Mouse (Mus musculus): Measurements from ENCODE around the gene Rnf149. TPM values are rescaled to one million over a fixed set of nuclear protein-coding genes. Genes with fewer than 3 reads are reported as not detected.

The Rnf149 gene
- polyA plus RNA-seq, 1 experiment from 2014 or later: 14.5 TPM

DNA sequence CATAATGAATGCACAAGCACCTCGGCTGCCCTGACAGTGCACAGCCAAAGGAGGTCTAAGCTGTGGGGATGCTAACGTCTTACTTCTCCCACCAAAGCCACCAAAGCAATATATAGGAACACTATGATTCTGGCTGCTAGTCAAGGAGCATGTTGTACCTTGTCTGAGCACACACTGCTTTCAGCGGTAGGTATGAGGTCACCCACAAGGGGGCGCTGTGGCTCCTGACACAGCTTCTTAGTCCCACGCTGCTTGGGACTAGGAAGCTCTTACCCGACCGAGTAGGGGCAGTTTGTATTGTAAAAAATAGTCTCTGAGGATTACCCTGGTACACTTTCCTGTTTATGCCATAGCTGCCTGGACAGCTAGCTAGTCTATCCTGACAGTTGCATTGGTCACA is 49.8 kb downstream of the Rnf149 start:
- Histone ChIP-seq H3K36me3 (no peaks in the 10 kb centered on the region), H3K27ac (replicated peaks) (no peak overlapping the region), H3K9me3 (no peaks in the 10 kb centered on the region), H3K9ac (0 out of 2 replicates have a peak overlapping the region, but pooled peaks have one; percentile 14), H3K4me2 (no peak overlapping the region), H3K27me3 (replicated peaks) (no peaks in the 10 kb centered on the region), H3K4me3 (no peak overlapping the region), H3K4me1 (0 out of 2 replicates have a peak, but pooled peaks cover 3% of the 10 kb centered on the region)
- ATAC-seq (ENCODE audit: extremely low read depth, insufficient number of reproducible peaks, low FRiP score, low TSS enrichment): no peak
- WGBS: 13% methylated on average over 7 of the region's 7 CpGs

DNA sequence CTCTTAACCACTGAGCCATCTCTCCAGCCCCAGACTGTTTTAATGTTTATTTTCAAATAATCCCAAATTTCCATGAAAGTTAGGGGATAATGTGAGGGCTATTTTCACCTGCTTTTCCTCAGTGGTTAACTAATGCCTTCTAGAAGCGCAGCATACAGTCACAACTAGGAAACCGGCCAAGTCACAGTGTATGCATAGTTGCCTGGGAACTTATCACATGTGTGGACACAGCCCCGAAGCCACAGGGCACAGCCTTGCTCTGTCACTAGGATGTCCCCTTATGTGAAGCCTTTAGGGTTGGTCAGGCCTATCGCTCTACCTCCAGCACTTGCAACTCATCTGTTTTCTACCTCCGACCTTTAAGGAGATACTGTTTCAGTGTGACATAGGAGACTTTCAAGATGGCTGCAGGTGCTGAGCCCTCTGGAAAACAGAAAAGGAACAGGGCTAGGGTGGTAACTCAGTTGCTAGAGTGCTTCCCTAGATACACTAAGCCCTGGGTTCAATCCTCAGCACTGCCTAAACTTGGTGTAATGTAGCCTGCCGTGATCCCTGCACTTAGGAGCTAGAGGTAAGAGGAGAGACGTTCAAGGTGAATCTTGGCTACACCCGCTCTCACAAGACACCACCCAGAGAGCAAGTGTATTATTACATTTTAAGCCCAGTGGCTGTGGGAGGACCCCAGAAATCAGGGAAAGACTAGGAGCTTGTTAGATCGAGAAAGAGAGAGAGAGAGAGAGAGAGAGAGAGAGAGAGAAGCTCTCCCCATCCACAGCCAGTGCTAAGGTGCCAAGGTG is 50.6 kb downstream of the Rnf149 start:
- Histone ChIP-seq H3K4me3 (no peak overlapping the region), H3K9me3 (no peaks in the 10 kb centered on the region), H3K27ac (replicated peaks) (no peak overlapping the region), H3K4me2 (no peak overlapping the region), H3K9ac (no peak overlapping the region), H3K36me3 (no peaks in the 10 kb centered on the region), H3K27me3 (replicated peaks) (no peaks in the 10 kb centered on the region), H3K4me1 (0 out of 2 replicates have a peak, but pooled peaks cover 3% of the 10 kb centered on the region)
- ATAC-seq (ENCODE audit: extremely low read depth, insufficient number of reproducible peaks, low FRiP score, low TSS enrichment): no peak
- WGBS: 72% methylated on average over 9 of the region's 9 CpGs

DNA sequence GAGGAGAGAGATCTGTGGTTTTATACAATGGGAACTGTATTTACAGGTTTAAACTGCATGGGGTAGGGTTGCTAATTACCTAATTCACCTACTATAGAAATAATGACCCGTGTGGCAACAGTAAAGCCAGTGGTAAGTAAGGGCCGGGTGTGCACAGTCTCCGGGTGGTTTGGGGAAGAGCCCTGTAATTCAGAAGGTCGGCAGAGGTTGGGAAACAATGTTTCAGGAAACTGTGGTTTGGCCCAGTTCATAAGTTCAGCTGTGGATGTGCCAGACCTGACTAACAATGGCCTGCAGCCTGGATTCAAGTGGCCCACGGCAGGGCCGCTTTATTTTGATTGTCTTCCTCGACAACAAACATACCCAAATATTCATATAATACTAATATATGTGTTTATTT is 51.4 kb downstream of the Rnf149 start:
- no peak overlapping the region for H3K4me2 ChIP-seq
- 0 out of 2 replicates have a peak, but pooled peaks cover 3% of the 10 kb centered on the region for H3K4me1 ChIP-seq
- H3K27ac ChIP-seq (replicated peaks): no peak overlapping the region
- H3K9me3 ChIP-seq: no peaks in the 10 kb centered on the region
- ATAC-seq (ENCODE audit: extremely low read depth, insufficient number of reproducible peaks, low FRiP score, low TSS enrichment): no peak
- WGBS: 67% methylated on average over 7 of the region's 7 CpGs
- H3K27me3 ChIP-seq (replicated peaks): no peaks in the 10 kb centered on the region
- no peak overlapping the region for H3K9ac ChIP-seq
- H3K4me3 ChIP-seq: no peak overlapping the region
- no peaks in the 10 kb centered on the region for H3K36me3 ChIP-seq

GRCm38 (mm10) chr1:39522519-39522918 is 54.7 kb downstream of the Rnf149 start:
- H3K9ac ChIP-seq: no peak overlapping the region
- ATAC-seq (ENCODE audit: extremely low read depth, insufficient number of reproducible peaks, low FRiP score, low TSS enrichment): no peak
- H3K4me3 ChIP-seq: no peak overlapping the region
- H3K4me2 ChIP-seq: no peak overlapping the region
- 0 out of 2 replicates have a peak, but pooled peaks cover under 1% of the 10 kb centered on the region for H3K4me1 ChIP-seq
- no peaks in the 10 kb centered on the region for H3K9me3 ChIP-seq
- no peaks in the 10 kb centered on the region for H3K27me3 ChIP-seq (replicated peaks)
- H3K27ac ChIP-seq (replicated peaks): no peak overlapping the region
- WGBS: 24% methylated on average over 5 of the region's 5 CpGs
- H3K36me3 ChIP-seq: no peaks in the 10 kb centered on the region

DNA sequence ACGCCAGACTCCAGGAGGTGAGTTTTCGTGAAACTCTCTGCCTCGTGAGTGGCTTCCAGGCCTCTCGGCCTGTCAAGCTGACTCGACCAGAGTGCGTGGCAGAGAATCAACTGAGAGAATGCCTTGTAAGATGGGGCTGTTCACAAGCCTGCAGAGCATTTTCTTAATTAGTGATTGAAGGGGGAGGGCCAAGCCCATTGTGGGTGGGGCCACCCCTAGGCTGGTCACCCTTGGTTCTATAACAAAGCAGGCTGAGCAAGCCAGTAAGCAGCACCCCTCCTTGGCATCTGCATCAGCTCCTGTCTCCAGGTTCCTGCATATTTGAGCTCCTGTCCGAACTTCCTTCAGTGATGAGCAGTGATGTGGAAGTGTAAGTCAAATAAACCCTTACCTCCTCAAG is 55.9 kb downstream of the Rnf149 start:
- no peak overlapping the region for H3K9ac ChIP-seq
- no peaks in the 10 kb centered on the region for H3K27me3 ChIP-seq (replicated peaks)
- no peak for ATAC-seq (ENCODE audit: extremely low read depth, insufficient number of reproducible peaks, low FRiP score, low TSS enrichment)
- no peaks in the 10 kb centered on the region for H3K36me3 ChIP-seq
- no peaks in the 10 kb centered on the region for H3K9me3 ChIP-seq
- WGBS: 89% methylated on average over 7 of the region's 7 CpGs
- no peak overlapping the region for H3K4me3 ChIP-seq
- H3K27ac ChIP-seq (replicated peaks): no peak overlapping the region
- H3K4me1 ChIP-seq: no peaks in the 10 kb centered on the region
- H3K4me2 ChIP-seq: no peak overlapping the region

GRCm38 (mm10) chr1:39515303-39515991 is 61.8 kb downstream of the Rnf149 start:
- Histone ChIP-seq H3K4me3 (no peak overlapping the region), H3K9ac (no peak overlapping the region), H3K4me2 (no peak overlapping the region), H3K4me1 (no peaks in the 10 kb centered on the region), H3K36me3 (no peaks in the 10 kb centered on the region), H3K27me3 (replicated peaks) (no peaks in the 10 kb centered on the region), H3K27ac (replicated peaks) (no peak overlapping the region), H3K9me3 (no peaks in the 10 kb centered on the region)
- WGBS: 76% methylated on average over 10 of the region's 10 CpGs
- ATAC-seq (ENCODE audit: extremely low read depth, insufficient number of reproducible peaks, low FRiP score, low TSS enrichment): no peak

DNA sequence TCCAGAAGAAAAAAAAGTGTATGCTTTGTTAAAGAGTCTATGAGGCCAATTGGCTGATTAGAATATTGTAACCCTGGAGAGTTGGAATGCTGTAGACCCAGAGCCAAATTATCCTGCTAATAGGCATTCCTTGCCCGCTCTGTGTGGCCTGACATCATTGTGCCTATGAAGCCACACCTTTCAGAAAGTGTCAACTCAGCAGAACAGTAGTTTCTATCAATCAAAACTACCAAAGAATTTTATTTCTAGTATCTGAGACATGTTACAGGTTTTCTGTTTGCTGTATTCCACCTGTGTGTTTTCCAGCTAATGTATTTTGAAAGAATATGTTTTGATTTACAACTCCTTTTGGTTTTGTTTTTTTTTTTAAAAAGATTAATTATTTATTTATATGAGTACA is 65.0 kb downstream of the Rnf149 start:
- H3K4me2 ChIP-seq: no peak overlapping the region
- no peaks in the 10 kb centered on the region for H3K9me3 ChIP-seq
- peaks cover 14% of the 10 kb centered on the region for H3K4me1 ChIP-seq
- H3K27me3 ChIP-seq (replicated peaks): no peaks in the 10 kb centered on the region
- no peak overlapping the region for H3K9ac ChIP-seq
- no peak for ATAC-seq (ENCODE audit: extremely low read depth, insufficient number of reproducible peaks, low FRiP score, low TSS enrichment)
- WGBS: 88% methylated on average over 1 of the region's 1 CpGs
- no peak overlapping the region for H3K4me3 ChIP-seq
- no peaks in the 10 kb centered on the region for H3K36me3 ChIP-seq
- no peak overlapping the region for H3K27ac ChIP-seq (replicated peaks)

DNA sequence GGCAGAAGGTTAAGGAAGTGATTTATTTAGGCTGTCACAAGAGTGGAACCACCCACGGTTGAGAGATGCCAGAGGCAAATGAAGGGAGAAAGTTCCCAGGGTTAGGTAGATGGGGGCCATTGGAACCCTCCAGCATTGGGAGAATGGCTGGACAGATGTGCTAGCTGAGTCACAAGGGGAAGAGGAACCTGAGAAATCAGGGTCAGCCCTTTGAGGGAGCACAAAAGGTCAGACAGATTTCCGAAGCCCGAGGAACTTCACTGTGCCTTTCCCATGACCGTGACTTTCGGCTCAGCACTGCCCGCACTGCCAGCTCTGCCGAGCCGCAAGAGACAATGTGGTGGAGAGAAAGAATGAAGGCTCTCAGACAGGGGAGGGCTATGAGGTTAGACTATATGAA is 65.4 kb downstream of the Rnf149 start:
- Histone ChIP-seq H3K4me2 (no peak overlapping the region), H3K4me3 (no peak overlapping the region), H3K27ac (replicated peaks) (no peak overlapping the region), H3K9me3 (no peaks in the 10 kb centered on the region), H3K27me3 (replicated peaks) (no peaks in the 10 kb centered on the region), H3K4me1 (peaks cover 14% of the 10 kb centered on the region), H3K36me3 (no peaks in the 10 kb centered on the region), H3K9ac (no peak overlapping the region)
- no peak for ATAC-seq (ENCODE audit: extremely low read depth, insufficient number of reproducible peaks, low FRiP score, low TSS enrichment)
- WGBS: 77% methylated on average over 8 of the region's 8 CpGs

DNA sequence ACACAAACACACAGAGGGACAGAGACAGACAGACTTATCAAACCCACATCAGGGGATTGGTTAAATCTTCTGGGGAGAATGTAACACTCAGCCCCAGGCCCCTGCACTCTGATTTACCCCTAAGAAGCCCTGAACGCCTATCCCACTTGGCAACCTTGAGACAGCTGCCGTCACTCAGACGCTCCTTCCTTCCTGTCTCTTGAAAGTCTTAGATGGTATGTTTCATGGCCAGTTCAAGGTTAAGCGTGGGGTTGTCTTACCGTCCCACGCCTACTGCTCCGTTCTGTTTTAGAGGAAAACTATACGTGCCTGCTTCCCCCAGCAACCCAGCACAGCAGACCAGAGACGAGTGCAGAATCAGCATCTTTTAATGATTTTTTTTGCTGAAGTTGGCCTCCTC is 71.6 kb downstream of the Rnf149 start:
- Histone ChIP-seq H3K9me3 (no peaks in the 10 kb centered on the region), H3K27me3 (replicated peaks) (no peaks in the 10 kb centered on the region), H3K4me3 (no peak overlapping the region), H3K4me2 (no peak overlapping the region), H3K36me3 (no peaks in the 10 kb centered on the region), H3K27ac (replicated peaks) (no peak overlapping the region), H3K4me1 (peaks cover 14% of the 10 kb centered on the region), H3K9ac (no peak overlapping the region)
- 59% methylated on average over 9 of the region's 9 CpGs for WGBS
- ATAC-seq (ENCODE audit: extremely low read depth, insufficient number of reproducible peaks, low FRiP score, low TSS enrichment): no peak

- no peaks in the 10 kb centered on the region for H3K27me3 ChIP-seq (replicated peaks)
- peaks cover 9% of the 10 kb centered on the region for H3K4me1 ChIP-seq
- H3K9ac ChIP-seq: no peak overlapping the region
- ATAC-seq (ENCODE audit: extremely low read depth, insufficient number of reproducible peaks, low FRiP score, low TSS enrichment): no peak
- 8% methylated on average over 1 of the region's 1 CpGs for whole genome bisulfite sequencing
- H3K36me3 ChIP-seq: no peaks in the 10 kb centered on the region
- H3K4me2 ChIP-seq: no peak overlapping the region
- H3K27ac ChIP-seq (replicated peaks): no peak overlapping the region
- no peaks in the 10 kb centered on the region for H3K9me3 ChIP-seq
- H3K4me3 ChIP-seq: no peak overlapping the region
Observed at GRCm38 (mm10) chr1:39504261-39504660, 72.9 kb downstream of the Rnf149 start.

DNA sequence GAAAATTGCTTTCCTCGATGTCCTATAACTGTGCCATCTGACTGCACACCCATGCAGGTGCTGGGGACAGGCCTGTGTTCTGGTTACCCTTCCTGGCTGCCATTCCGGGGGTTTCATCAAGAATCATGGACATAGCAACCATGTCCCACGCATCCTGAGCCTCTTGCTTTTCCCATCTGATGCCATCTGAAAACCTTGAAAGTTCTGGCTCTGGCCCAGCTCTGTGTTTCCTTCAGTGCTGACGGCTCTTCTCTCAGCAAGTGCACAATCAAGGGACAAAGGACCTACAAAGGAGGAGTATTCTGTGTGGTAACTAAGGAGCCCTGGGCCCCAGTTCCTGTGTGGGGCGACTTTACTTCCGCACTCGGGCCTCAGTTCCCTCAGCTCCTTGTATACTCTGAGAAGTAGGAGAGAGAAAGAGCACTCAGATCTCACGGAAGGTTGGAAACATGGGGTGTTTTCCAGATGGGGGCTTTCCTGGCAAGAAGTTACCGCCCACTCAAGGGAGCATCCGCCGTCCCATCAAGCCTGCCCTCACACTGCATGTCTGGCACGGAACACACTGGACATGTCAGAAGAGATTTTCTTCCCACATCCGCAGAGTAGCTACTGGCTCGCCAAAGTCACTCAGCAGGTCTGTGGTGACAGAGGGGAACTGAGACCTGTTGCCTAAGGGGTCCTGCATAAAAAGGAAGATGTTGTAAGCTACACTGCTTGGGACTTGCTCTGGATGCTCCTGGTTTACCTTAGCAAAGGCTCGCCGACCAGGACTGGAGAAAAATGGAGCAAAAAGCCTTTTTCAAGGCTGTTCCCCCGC is 74.2 kb downstream of the Rnf149 start:
- Histone ChIP-seq H3K27ac (replicated peaks) (no peak overlapping the region), H3K36me3 (no peaks in the 10 kb centered on the region), H3K4me2 (no peak overlapping the region), H3K4me3 (no peak overlapping the region), H3K4me1 (no peaks in the 10 kb centered on the region), H3K27me3 (replicated peaks) (no peaks in the 10 kb centered on the region), H3K9me3 (no peaks in the 10 kb centered on the region), H3K9ac (no peak overlapping the region)
- 76% methylated on average over 17 of the region's 17 CpGs for WGBS
- no peak for ATAC-seq (ENCODE audit: extremely low read depth, insufficient number of reproducible peaks, low FRiP score, low TSS enrichment)

Measured in heart, embryonic 13.5 days (tissue).